Mouse (Mus musculus) CH12.LX (cell line): ENCODE data around the gene L3mbtl1. TPM values are rescaled to one million over a fixed set of nuclear protein-coding genes. Genes with fewer than 3 reads are reported as not detected.

Source experiments
- DNase-seq: peaks from one replicate; pipeline ENCODE4 v3.0.0-alpha.2; 2013; ENCODE audit errors: extremely low read depth
- H3K27ac ChIP-seq: 2 replicates; pipeline ENCODE4 v1.5.1; 2012; ENCODE audit warnings: low read depth, mild to moderate bottlenecking, control low read depth, moderate library complexity; ENCODE audit not compliant: insufficient read depth
- H3K27me3 ChIP-seq: replicated peaks from 2 replicates; pipeline ENCODE3; 2012; ENCODE audit warnings: inconsistent platforms
- H3K36me3 ChIP-seq, 2 experiments: replicated peaks in 1 of 2; 2 replicates each; pipeline versions ENCODE3 to v1.6.1; 2012; ENCODE audit warnings: inconsistent platforms in 1 of 2, low read length in 1 of 2, mild to moderate bottlenecking in 1 of 2, mixed read lengths in 1 of 2, moderate library complexity in 1 of 2; ENCODE audit not compliant: control insufficient read depth in 1 of 2, insufficient read depth in 1 of 2
- H3K4me1 ChIP-seq, 2 experiments: 2 replicates each; pipeline ENCODE4 v1.6.1; 2012; ENCODE audit warnings: inconsistent platforms in 1 of 2, moderate library complexity in 1 of 2; ENCODE audit not compliant: insufficient read depth in 2 of 2, control insufficient read depth in 1 of 2
- H3K4me2 ChIP-seq: 2 replicates; pipeline ENCODE4 v1.6.1; 2012; ENCODE audit warnings: low read depth, mild to moderate bottlenecking, control low read depth; ENCODE audit not compliant: poor library complexity, insufficient read depth, severe bottlenecking
- H3K4me3 ChIP-seq, 3 experiments: fragments of 150-350 bp in 1 of 3; sonication (generic) in 1 of 3; replicated peaks in 1 of 3; 2 replicates each; pipeline versions ENCODE3 to v1.5.1; 2011 to 2012; ENCODE audit warnings: low read depth in 2 of 3, low read length in 2 of 3, mild to moderate bottlenecking in 2 of 3, moderate library complexity in 2 of 3, control low read depth in 1 of 3, improper control_type of control experiment in 1 of 3, inconsistent platforms in 1 of 3, mixed read lengths in 1 of 3; ENCODE audit not compliant: poor library complexity in 1 of 3
- H3K79me2 ChIP-seq: replicated peaks from 2 replicates; pipeline ENCODE4 v1.6.1; 2012; ENCODE audit warnings: mild to moderate bottlenecking, moderate library complexity; ENCODE audit not compliant: control insufficient read depth, poor library complexity, insufficient read depth, severe bottlenecking; ENCODE audit errors: extremely low read depth
- H3K9ac ChIP-seq: 2 replicates; pipeline ENCODE4 v1.6.1; 2012; ENCODE audit warnings: low read depth, mild to moderate bottlenecking, control low read depth, moderate library complexity; ENCODE audit not compliant: insufficient read depth
- H3K9me3 ChIP-seq: replicated peaks from 2 replicates; pipeline ENCODE3; 2012; ENCODE audit warnings: low read length, inconsistent platforms, mixed read lengths
- BHLHE40 ChIP-seq: IDR thresholded peaks from 2 replicates; pipeline ENCODE4 v1.6.1; 2011; ENCODE audit warnings: mild to moderate bottlenecking, low read depth, low read length, improper control_type of control experiment
- CHD1 ChIP-seq: IDR thresholded peaks from 2 replicates; pipeline ENCODE4 v1.6.1; 2012; ENCODE audit warnings: low read depth, low read length, improper control_type of control experiment, inconsistent platforms
- CHD2 ChIP-seq: IDR thresholded peaks from 2 replicates; pipeline ENCODE4 v1.6.1; 2011; ENCODE audit warnings: low read length, improper control_type of control experiment
- CTCF ChIP-seq, 2 experiments: IDR thresholded peaks in 1 of 2; conservative IDR thresholded peaks in 1 of 2; 2 replicates each; pipeline ENCODE4 v1.5.1; 2011 to 2012; ENCODE audit warnings: low read depth in 2 of 2, low read length in 2 of 2, improper control_type of control experiment in 1 of 2, inconsistent platforms in 1 of 2, mild to moderate bottlenecking in 1 of 2, moderate library complexity in 1 of 2
- E2F4 ChIP-seq: IDR thresholded peaks from 2 replicates; pipeline ENCODE4 v1.6.1; 2011; ENCODE audit warnings: low read depth, low read length, improper control_type of control experiment; ENCODE audit not compliant: insufficient replicate concordance
- ELF1 ChIP-seq: IDR thresholded peaks from 2 replicates; pipeline ENCODE4 v1.6.1; 2014; ENCODE audit warnings: low read depth, mild to moderate bottlenecking, inconsistent platforms, low read length, improper control_type of control experiment
- EP300 ChIP-seq: IDR thresholded peaks from 2 replicates; pipeline ENCODE4 v1.6.1; 2011; ENCODE audit warnings: low read length, improper control_type of control experiment
- ETS1 ChIP-seq: conservative IDR thresholded peaks from 2 replicates; pipeline ENCODE4 v1.6.1; 2012; ENCODE audit warnings: low read depth, mild to moderate bottlenecking, inconsistent platforms, low read length, improper control_type of control experiment, moderate library complexity
- GABPA ChIP-seq: IDR thresholded peaks from 2 replicates; pipeline ENCODE4 v1.6.1; 2012; ENCODE audit warnings: low read depth, low read length, improper control_type of control experiment, inconsistent platforms; ENCODE audit not compliant: insufficient replicate concordance
- HCFC1 ChIP-seq: IDR thresholded peaks from 2 replicates; pipeline ENCODE4 v1.6.1; 2012; ENCODE audit warnings: low read depth, mild to moderate bottlenecking, inconsistent platforms, low read length, improper control_type of control experiment
- JUN ChIP-seq: IDR thresholded peaks from 2 replicates; pipeline ENCODE4 v1.6.1; 2011; ENCODE audit warnings: low read depth, mild to moderate bottlenecking, low read length, improper control_type of control experiment, moderate library complexity; ENCODE audit not compliant: insufficient read depth
- MAFK ChIP-seq: IDR thresholded peaks from 2 replicates; pipeline ENCODE4 v1.6.1; 2011; ENCODE audit warnings: low read length, improper control_type of control experiment; ENCODE audit not compliant: insufficient replicate concordance
- MAX ChIP-seq: IDR thresholded peaks from 2 replicates; pipeline ENCODE4 v1.6.1; 2011; ENCODE audit warnings: low read length, improper control_type of control experiment
- MAZ ChIP-seq: IDR thresholded peaks from 2 replicates; pipeline ENCODE4 v1.6.1; 2012; ENCODE audit warnings: low read depth, mild to moderate bottlenecking, inconsistent platforms, low read length, improper control_type of control experiment, moderate library complexity
- MEF2A ChIP-seq: IDR thresholded peaks from 2 replicates; pipeline ENCODE4 v1.6.1; 2014; ENCODE audit warnings: low read depth, mild to moderate bottlenecking, inconsistent platforms, low read length, improper control_type of control experiment, borderline replicate concordance
- MXI1 ChIP-seq: IDR thresholded peaks from 2 replicates; pipeline ENCODE4 v1.6.1; 2011; ENCODE audit warnings: mild to moderate bottlenecking, low read depth, low read length, improper control_type of control experiment
- MYC ChIP-seq: IDR thresholded peaks from 2 replicates; pipeline ENCODE4 v1.6.1; 2011; ENCODE audit warnings: low read depth, mild to moderate bottlenecking, improper control_type of control experiment, low read length
- NRF1 ChIP-seq: IDR thresholded peaks from 2 replicates; pipeline ENCODE4 v1.6.1; 2014; ENCODE audit warnings: low read depth, mild to moderate bottlenecking, inconsistent platforms, low read length, improper control_type of control experiment, moderate library complexity
- POLR2A ChIP-seq: IDR thresholded peaks from 2 replicates; pipeline ENCODE4 v1.6.1; 2011; ENCODE audit warnings: low read depth, mild to moderate bottlenecking, improper control_type of control experiment, low read length
- RAD21 ChIP-seq: IDR thresholded peaks from 2 replicates; pipeline ENCODE4 v1.6.1; 2011; ENCODE audit warnings: low read depth, mild to moderate bottlenecking, low read length, improper control_type of control experiment, moderate library complexity
- RCOR1 ChIP-seq: conservative IDR thresholded peaks from 2 replicates; pipeline ENCODE4 v1.6.1; 2012; ENCODE audit warnings: low read depth, mild to moderate bottlenecking, inconsistent platforms, low read length, improper control_type of control experiment
- SIN3A ChIP-seq: IDR thresholded peaks from 2 replicates; pipeline ENCODE4 v1.6.1; 2012; ENCODE audit warnings: low read length, improper control_type of control experiment, inconsistent platforms
- SMC3 ChIP-seq: IDR thresholded peaks from 2 replicates; pipeline ENCODE4 v1.6.1; 2011; ENCODE audit warnings: low read depth, low read length, improper control_type of control experiment
- TCF12 ChIP-seq: IDR thresholded peaks from 2 replicates; pipeline ENCODE4 v1.6.1; 2014; ENCODE audit warnings: low read depth, mild to moderate bottlenecking, inconsistent platforms, low read length, improper control_type of control experiment
- USF2 ChIP-seq: conservative IDR thresholded peaks from 2 replicates; pipeline ENCODE4 v1.6.1; 2011; ENCODE audit warnings: low read depth, low read length, improper control_type of control experiment
- ZC3H11A ChIP-seq: IDR thresholded peaks from 2 replicates; pipeline ENCODE4 v1.6.1; 2012; ENCODE audit warnings: low read depth, mild to moderate bottlenecking, inconsistent platforms, low read length, improper control_type of control experiment
- ZKSCAN1 ChIP-seq: IDR thresholded peaks from 2 replicates; pipeline ENCODE4 v1.6.1; 2012; ENCODE audit warnings: low read depth, inconsistent platforms, low read length, improper control_type of control experiment, borderline replicate concordance
- ZMIZ1 ChIP-seq: IDR thresholded peaks from 2 replicates; pipeline ENCODE4 v1.6.1; 2012; ENCODE audit warnings: low read depth, mild to moderate bottlenecking, inconsistent platforms, low read length, improper control_type of control experiment
- dilution Hi-C: fragments of 300-500 bp; cut with MboI; formaldehyde crosslinking; loops from 2 replicates; pipeline ENCODE4 v1.14.3; 2020; ENCODE audit warnings: low sequenced_read_pairs; ENCODE audit not compliant: extremely low pct_unique_long_range_greater_than_20kb, extremely low pct_ligation_motif_present
- in situ Hi-C: fragments of 300-500 bp; cut with MboI; formaldehyde crosslinking; loops from 3 replicates; pipeline ENCODE4 v1.14.3; 2019; ENCODE audit warnings: low sequenced_read_pairs, low pct_ligation_motif_present, low pct_unique_long_range_greater_than_20kb, mixed read lengths
- polyA plus RNA-seq: library from polyadenylated mRNA; unstranded; fragments of >175 nt; gene quantifications from 2 replicates; pipeline ENCODE4 v1.2.1, GENCODE M21; 2012; ENCODE audit warnings: low read depth; ENCODE audit not compliant: insufficient read length
- total RNA-seq, 2 experiments: library from RNA; depleted of rRNA; stranded (reverse); fragments of 300-350 nt in 1 of 2; fragments of >200 nt in 1 of 2; gene quantifications; 2 replicates each; pipeline ENCODE4 v1.2.3; 2012 to 2014

The L3mbtl1 gene
- total and polyA plus RNA-seq, 3 experiments: 0.09 TPM; not detected in 2

DNA sequence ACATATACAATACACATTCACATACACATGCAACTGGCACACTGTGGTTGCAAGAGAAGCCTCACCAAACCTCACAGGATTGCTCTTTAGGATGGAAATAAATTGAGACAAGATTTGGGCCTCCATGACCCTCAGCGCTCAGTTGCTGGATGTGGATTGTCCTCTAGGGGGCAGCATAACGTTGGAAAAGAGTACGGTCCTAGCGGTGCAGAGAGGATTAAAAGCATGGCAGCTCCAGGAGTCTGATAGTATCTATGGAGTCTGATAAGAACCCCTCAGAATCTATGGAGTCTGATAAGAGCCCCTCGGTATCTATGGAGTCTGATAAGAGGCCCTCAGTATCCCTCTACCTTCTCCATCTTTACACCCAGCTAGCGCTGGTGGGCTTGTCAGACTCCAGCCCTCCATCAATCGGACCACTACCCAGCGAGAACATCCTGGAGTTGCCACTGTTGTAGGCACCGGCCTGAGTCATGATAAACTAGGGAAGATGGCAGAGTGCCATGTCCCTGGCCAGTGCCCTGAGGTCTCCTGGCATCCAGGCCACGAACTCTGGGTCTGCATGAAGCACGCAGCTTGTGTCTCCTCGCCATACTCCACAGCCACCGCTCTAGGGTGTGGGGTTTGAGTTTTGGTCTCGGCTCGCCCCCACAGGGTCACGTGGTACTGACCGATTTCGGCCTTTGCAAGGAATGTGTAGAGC, 55.4 kb downstream of the L3mbtl1 start:
- no peaks in the 10 kb centered on the region for H3K36me3 ChIP-seq
- no peak overlapping the region for H3K4me2 ChIP-seq
- peaks cover 0 to 3% of the 10 kb centered on the region in 2 experiments; a peak in 1 of 4 replicates for H3K4me1 ChIP-seq
- in situ Hi-C loops (loop anchor here (10.0 kb wide), 1 partner anchor 336 kb away; no protein-coding TSS in a partner anchor), dilution Hi-C loops (no loop called here)
- no peak overlapping the region for H3K4me3 ChIP-seq
- H3K9ac ChIP-seq: no peak overlapping the region
- DNase-seq: peak; percentile 66
- TF ChIP-seq ETS1 (no peak), TCF12 (no peak), GABPA (no peak), RAD21 (peak; percentile 74), ZC3H11A (no peak), MAX (no peak), E2F4 (no peak), ZKSCAN1 (no peak), SMC3 (peak; percentile 67), ZMIZ1 (no peak), RCOR1 (no peak), CHD1 (no peak), HCFC1 (no peak), SIN3A (no peak), MAFK (no peak), BHLHE40 (no peak), ELF1 (no peak), MEF2A (no peak), NRF1 (no peak), MYC (peak; percentile 38; the same call in 1 of the 2 replicates), POLR2A (no peak), EP300 (no peak), MAZ (no peak), USF2 (no peak), JUN (no peak), CHD2 (no peak), CTCF (conservative IDR thresholded peaks at IDR 0.05 in 1 of 2, IDR thresholded peaks at IDR 0.05 in 1 of 2; ENCODE audit: low read depth in 2 of 2, low read length in 2 of 2) (peak; percentile 87 to 93), MXI1 (no peak)
- no peak overlapping the region for H3K27ac ChIP-seq
- H3K27me3 ChIP-seq: peaks cover 66% of the 10 kb centered on the region
- no peaks in the 10 kb centered on the region for H3K9me3 ChIP-seq
- H3K79me2 ChIP-seq: no peaks in the 10 kb centered on the region
